Mouse (Mus musculus) lung, embryonic 14.5 days (tissue): ENCODE measurements around the gene Gm49661. TPM values are rescaled to one million over a fixed set of nuclear protein-coding genes. Genes with fewer than 3 reads are reported as not detected.
A peak's percentile ranks its signal among the peaks of the same experiment; 100 is the strongest.

ENCODE experiments used
- ATAC-seq: fragments of 200-750 bp; cut with Nextera tagmentation; 2 replicates; pipeline ENCODE4 v1.8.0; 2017; ENCODE audit warnings: mild to moderate bottlenecking, moderate TSS enrichment, moderate library complexity; ENCODE audit not compliant: insufficient read depth
- DNase-seq: peaks from one replicate; pipeline ENCODE4 v3.0.0-alpha.2; 2015
- H3K27ac ChIP-seq: fragments of 300-500 bp; sonication (generic); 2 replicates; pipeline ENCODE4 v1.5.1; 2014; ENCODE audit warnings: low read depth, mild to moderate bottlenecking, moderate library complexity
- H3K27me3 ChIP-seq: fragments of 300-500 bp; sonication (generic); 2 replicates; pipeline ENCODE4 v1.6.1; 2014; ENCODE audit warnings: low read length, control low read depth; ENCODE audit not compliant: insufficient read depth
- H3K36me3 ChIP-seq: fragments of 300-500 bp; sonication (generic); 2 replicates; pipeline ENCODE4 v1.6.1; 2014; ENCODE audit warnings: control low read depth; ENCODE audit not compliant: insufficient read depth
- H3K4me1 ChIP-seq: fragments of 300-500 bp; sonication (generic); 2 replicates; pipeline ENCODE4 v1.6.1; 2014; ENCODE audit warnings: antibody characterized with exemption, control low read depth; ENCODE audit not compliant: insufficient read depth
- H3K4me2 ChIP-seq: fragments of 300-500 bp; sonication (generic); 2 replicates; pipeline ENCODE4 v1.6.1; 2014; ENCODE audit warnings: mild to moderate bottlenecking
- H3K4me3 ChIP-seq: fragments of 300-500 bp; sonication (generic); 2 replicates; pipeline ENCODE4 v1.5.1; 2014; ENCODE audit warnings: low read depth, low read length
- H3K9ac ChIP-seq: fragments of 300-500 bp; sonication (generic); 2 replicates; pipeline ENCODE4 v1.6.1; 2014
- H3K9me3 ChIP-seq: fragments of 300-500 bp; sonication (generic); 2 replicates; pipeline ENCODE4 v1.6.1; 2016; ENCODE audit warnings: low read depth, low read length, control low read depth
- CTCF ChIP-seq: IDR thresholded peaks from 2 replicates; pipeline ENCODE4 v1.5.1; 2016; ENCODE audit warnings: antibody characterized with exemption, low read depth
- WGBS: fragments of 180-500 bp; shearing (Covaris S2); extraction: QIAGEN DNeasy Blood & Tissue Kit; methylation state at CpG from one replicate; pipeline ENCODE4 v1.1.7; 2014; 5-methylcytosine and 5-hydroxymethylcytosine counted together
- polyA plus RNA-seq: library from polyadenylated mRNA; unstranded; fragments of >200 nt; fragmentation: Nextera tagmentation; extraction: Ambion mirVana; gene quantifications from 2 replicates; pipeline ENCODE4 v1.2.1, GENCODE M21; 2014

Gene Gm49661
- polyA plus RNA-seq, 1 experiment from 2014 or later, result not detected

DNA sequence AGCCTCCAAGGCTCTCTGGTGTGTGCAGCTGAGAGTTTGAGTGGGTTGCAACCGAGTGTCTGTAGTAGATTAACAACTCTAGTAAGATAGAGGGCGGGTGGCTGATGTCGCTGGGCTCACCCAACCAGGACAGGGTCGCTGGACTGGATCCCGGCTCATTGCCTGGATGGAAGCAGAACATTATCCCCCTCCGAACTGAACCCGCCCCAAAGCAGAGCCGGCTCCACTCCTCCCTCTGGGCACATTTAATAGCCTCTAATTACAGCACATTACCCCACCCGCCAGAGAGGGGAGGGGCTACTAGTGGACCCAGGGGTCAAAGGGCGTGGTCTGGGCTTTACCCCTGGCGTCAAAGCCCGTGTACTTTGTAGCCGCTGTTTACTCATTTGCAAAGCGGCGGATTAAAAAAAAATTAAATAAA, 20.1 kb upstream of the Gm49661 start:
- Histone ChIP-seq H3K36me3 (no peaks in the 10 kb centered on the region), H3K9me3 (no peaks in the 10 kb centered on the region), H3K4me1 (peaks cover 24% of the 10 kb centered on the region), H3K4me2 (peak overlapping the region; percentile 98), H3K9ac (peak overlapping the region; percentile 40), H3K27me3 (no peaks in the 10 kb centered on the region), H3K27ac (peak overlapping the region; percentile 19), H3K4me3 (peak overlapping the region; percentile 54)
- DNase-seq (peak; percentile 27), ATAC-seq (no peak)
- WGBS, result 14% methylated on average over 15 of the region's 15 CpGs
- no peak for TF ChIP-seq CTCF

DNA sequence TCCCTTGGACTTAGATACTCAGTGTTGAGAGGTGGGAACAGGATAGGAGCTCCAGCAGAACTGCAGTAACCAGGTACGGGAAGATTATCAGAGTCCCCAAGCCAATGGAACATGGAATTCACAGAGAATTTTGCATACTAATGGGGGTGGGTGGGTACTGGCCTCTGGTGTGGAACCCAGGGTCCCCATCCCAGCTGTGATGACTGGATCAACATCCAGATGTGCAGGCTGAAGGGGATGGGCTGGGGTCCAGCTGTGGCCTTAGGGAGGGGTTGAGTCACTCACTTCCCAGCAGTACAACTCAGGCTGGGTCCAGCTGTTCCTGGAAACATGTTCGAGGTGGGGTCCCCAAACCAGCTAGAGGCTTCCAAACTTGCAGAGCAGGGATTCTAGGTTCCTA, 18.7 kb upstream of the Gm49661 start:
- DNase-seq (no peak), ATAC-seq (no peak)
- no peak for TF ChIP-seq CTCF
- H3K4me2 ChIP-seq, result no peak overlapping the region
- H3K27me3 ChIP-seq, result no peaks in the 10 kb centered on the region
- H3K9me3 ChIP-seq, result no peaks in the 10 kb centered on the region
- H3K9ac ChIP-seq, result no peak overlapping the region
- no peak overlapping the region for H3K27ac ChIP-seq
- peaks cover 28% of the 10 kb centered on the region for H3K4me1 ChIP-seq
- no peak overlapping the region for H3K4me3 ChIP-seq
- 60% methylated on average over 2 of the region's 2 CpGs for WGBS
- H3K36me3 ChIP-seq, result no peaks in the 10 kb centered on the region

DNA sequence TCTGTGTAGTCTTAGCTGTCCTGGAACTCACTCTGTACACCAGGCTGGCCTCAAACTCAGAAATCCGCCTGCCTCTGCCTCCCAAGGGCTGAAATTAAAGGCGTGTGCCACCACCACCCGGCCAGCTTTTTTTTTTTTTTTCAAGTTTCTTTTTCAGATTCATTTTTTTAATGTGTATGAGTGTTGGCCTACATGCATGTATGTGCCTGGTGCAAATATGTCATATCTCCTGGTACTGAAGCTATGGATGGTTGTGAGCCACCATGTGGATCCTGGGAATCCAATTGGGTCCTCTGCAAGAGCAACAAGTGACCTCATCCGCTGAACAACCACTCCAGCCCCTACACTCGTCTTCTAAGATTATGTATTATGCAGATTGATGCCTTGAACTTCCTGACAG, 18.2 kb upstream of the Gm49661 start:
- peaks cover 29% of the 10 kb centered on the region for H3K4me1 ChIP-seq

DNA sequence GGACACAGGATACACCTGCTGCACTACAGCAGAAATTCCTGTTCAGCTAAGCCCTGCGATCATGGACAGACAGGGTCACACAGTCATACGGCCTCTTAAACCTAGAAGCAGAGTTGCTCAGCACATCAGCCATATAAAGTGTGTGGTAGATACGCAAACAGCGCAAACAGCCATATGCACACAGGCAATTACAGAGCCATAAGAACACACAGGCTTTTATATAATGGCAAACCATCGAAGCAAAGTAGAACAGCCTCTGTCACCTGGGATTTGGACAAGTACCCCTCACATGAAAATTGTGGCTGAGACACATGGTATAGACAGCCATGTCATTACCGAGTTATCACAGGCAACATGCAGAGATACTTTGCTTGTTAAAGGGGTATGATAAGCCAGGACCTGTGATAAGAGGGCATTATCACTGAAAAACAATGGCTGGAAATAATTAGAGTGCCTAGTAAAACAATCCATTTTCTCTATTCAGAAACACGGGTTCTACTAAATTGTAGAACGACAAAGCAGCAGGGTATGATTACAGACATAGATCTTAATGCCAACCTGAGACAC, 17.2 kb upstream of the Gm49661 start:
- Histone ChIP-seq H3K27me3 (no peaks in the 10 kb centered on the region), H3K4me1 (peaks cover 39% of the 10 kb centered on the region), H3K27ac (peak overlapping the region; percentile 67; the same call in 1 of the 2 replicates), H3K9me3 (no peaks in the 10 kb centered on the region), H3K4me2 (peak overlapping the region; percentile 100), H3K36me3 (no peaks in the 10 kb centered on the region), H3K4me3 (peak overlapping the region; percentile 52), H3K9ac (peak overlapping the region; percentile 58)
- DNase-seq (peak; percentile 48), ATAC-seq (no peak)
- no peak for TF ChIP-seq CTCF
- WGBS, result 32% methylated on average over 8 of the region's 8 CpGs

More for the DNA sequence above, 18.2 kb upstream of the Gm49661 start:
- 71% methylated on average over 5 of the region's 5 CpGs for WGBS
- no peak overlapping the region for H3K9ac ChIP-seq
- ATAC-seq (no peak), DNase-seq (no peak)
- H3K4me3 ChIP-seq, result no peak overlapping the region
- H3K9me3 ChIP-seq, result no peaks in the 10 kb centered on the region
- no peak overlapping the region for H3K4me2 ChIP-seq
- H3K27ac ChIP-seq, result no peak overlapping the region
- H3K36me3 ChIP-seq, result no peaks in the 10 kb centered on the region
- TF ChIP-seq CTCF, result no peak
- H3K27me3 ChIP-seq, result no peaks in the 10 kb centered on the region

DNA sequence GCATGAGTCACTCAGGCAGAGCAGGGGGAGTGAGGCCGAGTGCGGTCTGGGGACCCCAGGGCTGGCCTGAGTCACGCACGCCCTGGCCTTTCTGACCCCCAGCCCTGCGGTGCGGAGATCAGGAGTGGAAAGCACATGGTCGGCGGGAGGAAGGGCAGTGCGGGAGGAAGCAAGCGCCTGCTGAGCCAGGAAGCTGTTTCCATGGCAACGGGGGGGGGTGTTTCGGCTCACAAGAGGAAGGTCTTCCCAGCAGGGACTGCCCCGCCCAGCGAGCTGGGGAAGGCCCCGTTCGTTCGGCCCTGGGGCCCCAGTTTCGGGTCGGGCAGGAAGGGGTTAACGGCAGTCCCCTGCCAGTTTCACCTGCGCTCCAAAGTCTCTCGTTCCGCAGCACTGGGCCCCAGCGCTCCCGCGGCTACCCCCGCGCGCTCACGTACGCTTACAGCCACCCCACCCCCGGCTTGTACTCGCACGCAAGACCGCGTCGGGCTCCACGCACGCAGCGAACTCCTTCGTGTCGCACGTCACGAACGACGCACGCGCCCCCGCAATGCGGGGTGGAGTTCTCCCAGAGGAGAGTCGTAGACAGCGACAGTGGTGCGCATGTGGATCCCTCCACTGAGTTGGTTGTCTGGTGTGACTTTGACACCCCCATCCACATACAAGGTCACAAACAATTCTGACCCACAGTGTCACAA, 16.6 kb upstream of the Gm49661 start:
- TF ChIP-seq CTCF, result no peak
- WGBS, result under 1% methylated on average over 53 of the region's 53 CpGs
- Histone ChIP-seq H3K9ac (peak overlapping the region; percentile 58), H3K27ac (peak overlapping the region; percentile 67; the same call in 1 of the 2 replicates), H3K27me3 (no peaks in the 10 kb centered on the region), H3K9me3 (no peaks in the 10 kb centered on the region), H3K36me3 (no peaks in the 10 kb centered on the region), H3K4me1 (peaks cover 44% of the 10 kb centered on the region), H3K4me3 (peak overlapping the region; percentile 52), H3K4me2 (peak overlapping the region; percentile 100)
- ATAC-seq, result peak; percentile 7
- DNase-seq, result peak; percentile 83

DNA sequence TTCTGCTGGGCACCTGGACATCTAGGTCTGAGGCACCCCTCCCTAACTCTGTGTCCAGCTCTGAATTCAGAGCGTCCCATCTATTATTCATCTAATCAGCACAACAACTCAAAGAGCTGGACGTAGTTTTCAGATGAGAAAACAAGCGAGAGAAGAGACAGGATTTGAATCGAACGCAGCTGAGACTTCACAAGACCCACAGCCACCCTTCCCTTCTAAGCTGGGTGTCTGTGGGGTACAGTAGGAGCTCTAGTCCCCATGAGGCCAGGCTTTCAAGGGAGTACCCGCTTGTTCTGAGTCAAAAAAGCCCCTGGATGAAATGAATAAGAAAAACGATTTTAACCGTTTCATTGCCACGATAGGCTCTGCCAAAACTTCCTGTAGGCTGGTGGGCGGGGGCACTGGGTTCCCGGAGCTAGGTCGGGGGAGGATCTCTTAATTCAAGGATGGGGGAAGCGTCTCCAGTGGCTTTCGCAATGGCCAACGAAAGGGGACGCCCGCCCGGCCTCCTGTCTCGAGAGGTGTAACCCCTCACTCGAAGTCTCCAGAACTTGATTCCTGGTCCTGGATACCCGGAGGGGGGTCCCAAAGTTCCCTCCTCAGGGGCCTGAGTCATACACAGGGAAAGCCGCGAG, 15.9 kb upstream of the Gm49661 start:
- H3K27me3 ChIP-seq, result no peaks in the 10 kb centered on the region
- peaks cover 48% of the 10 kb centered on the region for H3K4me1 ChIP-seq
- DNase-seq (peak; percentile 64), ATAC-seq (no peak)
- peak overlapping the region; percentile 58 for H3K9ac ChIP-seq
- H3K4me2 ChIP-seq, result peak overlapping the region; percentile 100
- WGBS, result 2% methylated on average over 23 of the region's 23 CpGs
- no peaks in the 10 kb centered on the region for H3K36me3 ChIP-seq
- H3K4me3 ChIP-seq, result peak overlapping the region; percentile 52
- no peak for TF ChIP-seq CTCF
- H3K27ac ChIP-seq, result peak overlapping the region; percentile 67
- H3K9me3 ChIP-seq, result no peaks in the 10 kb centered on the region
